Mouse (Mus musculus): ENCODE results near the gene Gm42517. TPM values are rescaled to one million over a fixed set of nuclear protein-coding genes. Genes with fewer than 3 reads are reported as not detected.
A peak's percentile ranks its signal among the peaks of the same experiment; 100 is the strongest.

Gm42517 gene
- polyA plus RNA-seq, 1 experiment from 2014 or later: 0.08 TPM

DNA sequence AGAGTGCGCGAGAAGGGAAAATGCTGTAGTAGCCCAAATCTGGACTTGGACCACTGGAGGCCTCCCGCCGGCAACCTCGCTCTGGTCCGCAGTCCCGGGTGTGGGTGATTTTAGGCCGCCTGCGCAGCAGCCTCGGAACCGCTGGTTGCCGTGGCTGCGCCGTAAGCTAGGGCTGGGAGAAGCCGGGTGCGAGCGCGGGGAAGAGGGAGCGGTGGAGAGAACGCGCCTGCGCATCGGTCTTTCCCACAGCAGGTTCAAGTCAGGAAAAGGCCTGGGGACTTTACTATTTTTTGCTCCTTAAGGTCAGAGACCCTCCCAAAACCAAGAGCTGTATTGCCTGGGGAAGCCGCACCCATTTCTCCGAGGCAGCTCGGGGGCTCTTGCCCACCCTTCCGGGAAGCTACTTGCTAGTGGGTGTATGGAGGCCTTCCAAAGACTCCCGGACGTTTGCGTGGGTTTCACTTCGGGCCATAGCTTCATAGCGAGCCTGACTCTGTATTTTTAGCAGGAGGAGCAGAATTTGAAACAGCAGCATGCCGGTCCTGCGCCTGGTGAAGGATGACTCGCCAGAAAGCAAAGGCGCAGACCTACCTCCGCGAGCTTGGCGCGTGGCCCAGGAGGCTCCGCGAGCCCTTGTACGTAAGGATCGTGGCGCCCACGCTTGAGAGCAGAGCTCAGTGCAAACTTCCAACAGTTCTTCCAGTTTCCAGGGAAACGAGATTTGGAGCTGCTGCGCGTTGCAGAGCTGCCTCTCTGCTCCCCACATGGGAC is 1.3 kb upstream of the Gm42517 start:
- Histone ChIP-seq H3K9ac (no peak overlapping the region), H3K9me3 (no peaks in the 10 kb centered on the region), H3K27me3 (peaks cover 96% of the 10 kb centered on the region), H3K4me1 (peaks cover 29% of the 10 kb centered on the region), H3K4me3 (peak overlapping the region; percentile 58), H3K4me2 (replicated peaks) (peak overlapping the region; percentile 68), H3K27ac (no peak overlapping the region), H3K36me3 (no peaks in the 10 kb centered on the region)
- whole genome bisulfite sequencing: 1% methylated on average over 49 of the region's 49 CpGs
- no peak; the same call in 1 of the 2 replicates for ATAC-seq (ENCODE audit: low FRiP score, low read depth)

DNA sequence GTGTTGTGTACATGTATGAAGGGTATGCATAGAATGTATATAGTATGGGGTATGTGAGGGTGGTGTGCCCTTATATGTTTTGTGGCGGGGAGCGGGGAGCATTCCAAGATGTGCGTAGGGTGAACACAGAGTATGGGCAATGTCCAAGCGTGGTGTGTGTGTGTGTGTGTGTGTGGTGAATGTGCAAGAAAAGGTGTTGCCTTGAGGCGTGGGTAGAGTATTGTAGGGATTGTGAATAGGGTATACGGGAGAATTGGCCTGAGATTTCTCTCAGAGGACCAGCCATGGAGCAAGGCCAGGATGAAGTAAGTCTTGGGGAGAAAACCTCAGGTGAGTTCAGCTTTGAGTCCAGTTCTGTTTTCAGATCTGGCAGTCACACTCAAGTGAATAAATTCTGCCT is 724 bp upstream of the Gm42517 start:
- H3K4me3 ChIP-seq: peak overlapping the region; percentile 58
- WGBS: 10% methylated on average over 6 of the region's 6 CpGs
- H3K36me3 ChIP-seq: no peaks in the 10 kb centered on the region
- no peak overlapping the region for H3K27ac ChIP-seq
- peaks cover 29% of the 10 kb centered on the region for H3K4me1 ChIP-seq
- H3K9me3 ChIP-seq: no peaks in the 10 kb centered on the region
- H3K27me3 ChIP-seq: peaks cover 97% of the 10 kb centered on the region
- ATAC-seq (ENCODE audit: low FRiP score, low read depth): no peak
- H3K9ac ChIP-seq: no peak overlapping the region
- peak overlapping the region; percentile 68 for H3K4me2 ChIP-seq (replicated peaks)

DNA sequence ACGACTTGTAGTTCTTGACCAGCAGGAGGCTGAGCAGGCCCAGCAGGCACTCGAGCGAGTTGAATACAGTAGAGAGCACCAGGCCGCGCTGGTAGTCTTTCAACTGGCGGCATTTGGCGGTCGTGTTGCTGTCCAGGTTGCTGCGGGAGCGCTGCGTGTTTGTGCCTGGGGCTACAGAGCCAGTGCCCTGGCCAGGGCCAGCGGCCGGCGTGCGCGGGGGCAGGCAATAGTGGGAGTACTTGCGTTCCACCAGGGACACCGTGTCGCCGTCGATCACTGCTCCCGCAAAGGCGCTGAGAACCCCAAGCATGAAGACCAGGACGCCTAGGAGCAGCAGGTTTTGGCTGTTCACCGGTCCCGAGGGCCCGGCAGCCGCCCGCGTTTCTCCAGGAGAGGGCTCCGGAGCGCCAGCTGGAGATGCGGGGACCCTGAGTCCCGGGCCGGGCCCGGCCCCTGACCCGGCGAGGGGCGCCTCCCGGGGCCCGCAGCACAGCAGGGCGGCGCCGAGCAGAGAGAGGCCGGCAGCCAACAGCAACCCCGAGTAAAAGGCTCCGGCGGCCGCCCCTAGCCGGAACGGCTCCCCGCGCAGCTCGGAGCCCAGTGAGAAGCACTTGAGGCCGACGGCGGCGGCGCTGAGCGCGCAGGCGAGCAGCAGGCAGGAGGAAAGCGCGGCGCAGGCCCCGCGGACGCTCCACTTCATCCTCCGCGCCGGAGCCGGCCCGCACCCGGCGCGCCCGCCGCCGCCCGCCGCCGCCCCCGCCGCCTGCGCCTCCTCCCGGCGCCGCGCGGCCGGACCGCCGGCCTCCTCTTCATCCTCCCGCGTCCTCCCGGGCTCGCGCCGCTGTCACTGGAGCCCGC is 509 bp downstream of the Gm42517 start:
- WGBS: under 1% methylated on average over 78 of the region's 100 CpGs
- Histone ChIP-seq H3K4me3 (peak overlapping the region; percentile 58), H3K4me2 (replicated peaks) (peak overlapping the region; percentile 95), H3K27ac (no peak overlapping the region), H3K36me3 (no peaks in the 10 kb centered on the region), H3K27me3 (peaks cover 97% of the 10 kb centered on the region), H3K4me1 (peaks cover 29% of the 10 kb centered on the region), H3K9me3 (no peaks in the 10 kb centered on the region), H3K9ac (peak overlapping the region; percentile 63)
- peak; percentile 51 for ATAC-seq (ENCODE audit: low FRiP score, low read depth)

DNA sequence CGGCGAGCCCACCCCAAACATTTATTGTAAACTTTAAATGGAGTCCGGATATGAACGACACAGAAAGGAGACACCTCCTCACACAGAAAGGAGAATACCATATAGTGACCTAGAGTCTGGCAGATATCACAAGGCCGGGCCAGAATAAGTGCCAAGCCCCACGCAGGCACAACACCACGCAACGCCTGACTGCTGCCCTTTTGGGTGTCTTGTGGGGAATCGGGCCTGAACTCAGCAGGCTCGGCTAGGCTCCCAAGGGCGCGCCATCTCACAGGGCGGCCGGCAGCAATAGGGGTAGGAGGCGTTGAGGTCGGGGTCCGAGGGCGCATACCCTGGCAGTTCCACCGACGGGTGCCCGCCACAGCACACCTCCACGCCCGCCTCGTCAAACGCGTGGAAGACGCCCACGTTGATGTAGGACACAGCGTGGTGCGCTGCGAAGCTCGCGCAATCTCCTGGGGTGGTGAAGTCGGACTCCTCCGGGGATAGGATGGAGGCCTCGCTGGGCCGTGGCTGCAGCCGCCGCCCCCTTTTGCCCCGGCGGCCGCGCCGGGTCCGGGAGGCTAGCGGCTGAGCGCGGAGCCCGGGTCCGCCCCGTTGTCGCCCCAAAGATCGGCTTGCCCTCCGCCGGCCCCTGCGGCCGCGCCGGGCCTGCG is 1.3 kb downstream of the Gm42517 start:
- no peak for ATAC-seq (ENCODE audit: low FRiP score, low read depth)
- whole genome bisulfite sequencing: 3% methylated on average over 53 of the region's 60 CpGs

DNA sequence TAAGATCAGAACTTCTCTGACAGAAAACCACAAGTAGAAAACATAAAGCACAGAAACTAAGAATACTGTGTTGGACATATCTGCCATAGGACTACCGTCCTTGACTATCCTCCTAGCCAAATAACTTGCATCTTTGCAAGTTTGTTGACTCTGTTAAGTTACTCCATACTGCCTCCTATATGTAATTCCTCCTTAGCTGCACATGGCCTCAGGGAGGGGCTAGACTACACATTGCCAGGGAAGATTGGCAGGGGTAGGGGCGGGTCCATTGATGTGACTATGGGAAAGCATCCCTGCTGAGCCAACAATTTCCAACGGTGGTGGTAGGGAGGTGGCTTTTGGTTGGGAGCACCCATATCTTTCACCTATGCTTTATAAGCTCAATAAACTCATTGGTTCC is 5.4 kb downstream of the Gm42517 start:
- no peak for ATAC-seq (ENCODE audit: low FRiP score, low read depth)
- H3K27ac ChIP-seq: no peak overlapping the region
- H3K9me3 ChIP-seq: 0 out of 2 replicates have a peak, but pooled peaks cover 5% of the 10 kb centered on the region
- H3K4me1 ChIP-seq: peaks cover 10% of the 10 kb centered on the region
- no peaks in the 10 kb centered on the region for H3K36me3 ChIP-seq
- no peak overlapping the region for H3K9ac ChIP-seq
- no peak overlapping the region for H3K4me2 ChIP-seq (replicated peaks)
- 25% methylated on average over 3 of the region's 3 CpGs for WGBS
- H3K4me3 ChIP-seq: no peak overlapping the region
- peaks cover 56% of the 10 kb centered on the region for H3K27me3 ChIP-seq

More for the DNA sequence above, 1.3 kb downstream of the Gm42517 start:
- Histone ChIP-seq H3K4me3 (peak overlapping the region; percentile 58), H3K9me3 (no peaks in the 10 kb centered on the region), H3K9ac (peak overlapping the region; percentile 63), H3K27me3 (peaks cover 91% of the 10 kb centered on the region), H3K36me3 (no peaks in the 10 kb centered on the region), H3K4me1 (peaks cover 29% of the 10 kb centered on the region), H3K27ac (no peak overlapping the region), H3K4me2 (replicated peaks) (peak overlapping the region; percentile 95)

DNA sequence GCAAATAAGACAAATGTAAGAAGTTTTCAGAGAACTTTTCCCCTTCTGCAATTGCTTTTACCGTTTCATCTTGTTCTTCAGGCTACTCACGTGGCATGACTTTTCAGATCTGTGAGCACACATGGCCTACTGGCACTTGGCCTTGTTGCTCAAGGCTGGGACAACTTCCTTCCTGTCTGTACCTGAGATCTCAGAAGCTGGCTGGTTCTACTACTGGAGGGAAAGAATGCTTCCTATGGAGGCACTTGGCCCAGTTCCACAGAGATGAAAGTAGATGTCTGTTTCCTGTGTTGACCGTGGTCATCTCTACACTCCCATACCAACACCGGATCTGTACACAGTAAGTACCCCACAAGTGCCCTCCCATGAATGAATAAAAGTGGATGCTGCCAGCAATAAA is 7.5 kb downstream of the Gm42517 start:
- no peak for ATAC-seq (ENCODE audit: low FRiP score, low read depth)
- H3K36me3 ChIP-seq: no peaks in the 10 kb centered on the region
- no peak overlapping the region for H3K9ac ChIP-seq
- 0 out of 2 replicates have a peak, but pooled peaks cover 5% of the 10 kb centered on the region for H3K9me3 ChIP-seq
- no peaks in the 10 kb centered on the region for H3K4me1 ChIP-seq
- H3K27me3 ChIP-seq: peaks cover 35% of the 10 kb centered on the region
- H3K4me2 ChIP-seq (replicated peaks): no peak overlapping the region
- no peak overlapping the region for H3K4me3 ChIP-seq
- H3K27ac ChIP-seq: no peak overlapping the region
- 84% methylated on average over 4 of the region's 4 CpGs for WGBS

DNA sequence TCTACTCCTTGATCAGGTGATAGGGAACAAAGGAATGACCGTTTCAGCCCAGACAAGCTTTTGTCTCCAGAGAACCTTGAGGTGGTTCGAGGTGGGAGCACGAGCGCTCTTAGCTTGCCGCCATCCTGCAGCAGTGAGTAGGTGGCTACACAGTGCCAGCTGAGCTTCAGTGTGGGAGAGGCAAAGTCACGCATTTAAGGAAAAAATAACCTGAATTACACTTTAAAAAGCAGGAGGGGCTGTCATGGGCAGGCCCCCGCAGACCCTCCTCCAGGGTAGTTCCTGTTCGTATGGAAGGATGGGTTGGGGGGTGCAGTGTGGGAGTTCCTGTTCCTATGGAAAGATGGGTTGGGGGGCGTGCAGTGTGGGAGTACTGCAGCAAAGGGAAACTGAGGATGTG is 8.2 kb downstream of the Gm42517 start:
- no peaks in the 10 kb centered on the region for H3K36me3 ChIP-seq
- WGBS: 85% methylated on average over 9 of the region's 9 CpGs
- H3K9ac ChIP-seq: no peak overlapping the region
- 0 out of 2 replicates have a peak, but pooled peaks cover 5% of the 10 kb centered on the region for H3K9me3 ChIP-seq
- no peaks in the 10 kb centered on the region for H3K4me1 ChIP-seq
- ATAC-seq (ENCODE audit: low FRiP score, low read depth): no peak
- H3K27ac ChIP-seq: no peak overlapping the region
- H3K4me2 ChIP-seq (replicated peaks): no peak overlapping the region
- H3K27me3 ChIP-seq: peaks cover 28% of the 10 kb centered on the region
- H3K4me3 ChIP-seq: no peak overlapping the region

DNA sequence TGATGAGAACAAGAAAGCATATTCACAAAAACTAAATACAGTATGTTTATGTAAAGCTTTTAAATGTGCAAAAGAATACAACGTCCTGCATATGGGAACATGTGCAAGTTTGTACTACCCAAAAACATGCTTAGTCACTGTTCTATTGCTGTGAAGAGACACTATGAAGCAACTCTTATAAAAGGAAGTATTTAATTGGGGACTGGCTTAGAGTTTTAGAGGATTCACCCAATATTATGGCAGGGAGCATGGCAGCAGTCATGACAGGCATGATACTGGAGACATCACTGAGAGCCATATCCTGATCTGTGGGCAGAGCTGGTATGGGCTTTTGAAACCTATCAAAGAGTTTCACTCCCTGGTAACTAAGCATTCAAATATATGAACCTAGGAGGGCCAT is 9.9 kb downstream of the Gm42517 start:
- Histone ChIP-seq H3K4me1 (no peaks in the 10 kb centered on the region), H3K9me3 (0 out of 2 replicates have a peak, but pooled peaks cover 5% of the 10 kb centered on the region), H3K4me3 (no peak overlapping the region), H3K4me2 (replicated peaks) (no peak overlapping the region), H3K36me3 (no peaks in the 10 kb centered on the region), H3K9ac (no peak overlapping the region), H3K27me3 (peaks cover 12% of the 10 kb centered on the region), H3K27ac (no peak overlapping the region)
- WGBS: 95% methylated on average over 1 of the region's 1 CpGs
- ATAC-seq (ENCODE audit: low FRiP score, low read depth): no peak

DNA sequence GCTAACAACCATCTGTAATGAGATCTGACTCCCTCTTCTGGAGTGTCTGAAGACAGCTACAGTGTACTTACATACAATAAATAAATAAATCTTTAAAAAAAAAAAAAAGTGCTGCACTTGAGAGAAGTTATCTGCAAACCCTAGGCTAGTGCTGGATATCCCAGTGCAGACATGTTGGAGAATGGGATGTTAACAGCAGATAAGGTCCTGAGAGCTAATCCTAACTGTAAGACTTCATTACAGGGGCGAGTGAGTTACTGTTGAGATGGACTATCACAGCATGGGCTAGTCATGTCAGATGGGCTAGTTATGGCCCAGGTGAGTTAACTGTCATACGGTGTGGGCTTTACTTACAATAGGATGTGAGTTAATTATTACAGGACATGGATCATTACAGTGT is 13.7 kb downstream of the Gm42517 start:
- no peaks in the 10 kb centered on the region for H3K4me1 ChIP-seq
- no peak overlapping the region for H3K27ac ChIP-seq
- H3K36me3 ChIP-seq: peaks cover 7% of the 10 kb centered on the region
- no peak for ATAC-seq (ENCODE audit: low FRiP score, low read depth)
- no peak overlapping the region for H3K9ac ChIP-seq
- no peak overlapping the region for H3K4me2 ChIP-seq (replicated peaks)
- H3K4me3 ChIP-seq: no peak overlapping the region
- no peaks in the 10 kb centered on the region for H3K27me3 ChIP-seq
- 0 out of 2 replicates have a peak, but pooled peaks cover 5% of the 10 kb centered on the region for H3K9me3 ChIP-seq
- WGBS: 83% methylated on average over 2 of the region's 2 CpGs

DNA sequence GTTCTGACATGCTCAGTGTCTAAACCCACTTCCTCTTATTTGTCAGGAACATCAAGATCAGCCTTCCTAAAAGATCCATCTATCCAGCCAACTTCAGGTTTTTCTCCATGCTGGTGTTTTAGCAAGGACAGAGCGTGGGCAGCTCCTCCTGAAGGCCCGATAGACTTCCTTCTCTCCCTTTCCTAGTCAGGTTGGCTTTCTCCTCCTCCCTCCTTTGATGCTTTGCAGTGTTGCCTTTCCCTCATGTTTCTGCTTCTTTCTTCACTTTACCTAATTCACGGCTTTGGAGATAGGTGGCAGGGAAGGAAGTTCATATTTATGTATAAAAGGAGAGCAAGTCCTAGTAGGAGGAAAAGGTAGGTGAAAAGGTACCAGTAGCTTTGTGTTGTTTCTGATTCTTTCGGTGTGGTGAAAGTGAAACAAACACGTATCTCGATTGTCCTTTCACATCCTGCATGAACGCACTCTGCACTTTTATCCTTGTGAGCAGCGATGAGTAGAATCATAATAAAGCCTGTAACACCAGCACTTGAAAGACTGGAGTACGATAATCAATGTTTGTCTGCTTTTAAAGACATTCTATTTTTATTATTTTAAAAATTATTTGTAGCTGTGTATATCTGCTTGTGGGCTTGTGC is 18.1 kb downstream of the Gm42517 start:
- 94% methylated on average over 9 of the region's 9 CpGs for WGBS
- Histone ChIP-seq H3K27ac (no peak overlapping the region), H3K4me3 (no peak overlapping the region), H3K4me2 (replicated peaks) (no peak overlapping the region), H3K4me1 (no peaks in the 10 kb centered on the region), H3K27me3 (no peaks in the 10 kb centered on the region), H3K9ac (no peak overlapping the region), H3K36me3 (peaks cover 23% of the 10 kb centered on the region), H3K9me3 (no peaks in the 10 kb centered on the region)
- no peak for ATAC-seq (ENCODE audit: low FRiP score, low read depth)

DNA sequence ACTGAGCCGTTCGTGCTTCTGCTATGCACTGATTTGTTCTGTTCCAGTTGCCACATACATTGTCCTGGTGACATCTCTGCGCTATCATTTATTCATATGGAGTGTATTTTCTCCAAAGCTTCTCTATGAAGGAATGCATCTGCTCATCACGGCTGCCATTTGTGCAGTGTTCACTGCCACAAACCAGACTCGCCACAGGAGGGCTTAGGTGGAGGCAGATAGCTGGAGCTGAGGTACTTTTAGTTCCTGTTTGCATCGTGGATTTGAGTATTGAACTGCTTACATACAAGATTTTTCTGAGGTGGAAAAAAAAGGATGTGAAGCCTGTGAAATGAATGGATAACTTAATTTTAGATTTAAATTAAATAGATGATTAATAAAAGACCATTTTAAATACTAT is 19.9 kb downstream of the Gm42517 start:
- H3K9ac ChIP-seq: no peak overlapping the region
- no peak overlapping the region for H3K4me3 ChIP-seq
- peaks cover 29% of the 10 kb centered on the region for H3K36me3 ChIP-seq
- WGBS: 61% methylated on average over 6 of the region's 6 CpGs
- no peak overlapping the region for H3K27ac ChIP-seq
- H3K9me3 ChIP-seq: no peaks in the 10 kb centered on the region
- no peaks in the 10 kb centered on the region for H3K4me1 ChIP-seq
- H3K27me3 ChIP-seq: no peaks in the 10 kb centered on the region
- no peak overlapping the region for H3K4me2 ChIP-seq (replicated peaks)
- no peak for ATAC-seq (ENCODE audit: low FRiP score, low read depth)
